Mouse (Mus musculus): ENCODE data around the gene Tigar. TPM values are rescaled to one million over a fixed set of nuclear protein-coding genes. Genes with fewer than 3 reads are reported as not detected.
A peak's percentile ranks its signal among the peaks of the same experiment; 100 is the strongest.

Tigar gene
- total RNA-seq, 2 experiments from 2014 or later, result 30.6 to 36.6 TPM

DNA sequence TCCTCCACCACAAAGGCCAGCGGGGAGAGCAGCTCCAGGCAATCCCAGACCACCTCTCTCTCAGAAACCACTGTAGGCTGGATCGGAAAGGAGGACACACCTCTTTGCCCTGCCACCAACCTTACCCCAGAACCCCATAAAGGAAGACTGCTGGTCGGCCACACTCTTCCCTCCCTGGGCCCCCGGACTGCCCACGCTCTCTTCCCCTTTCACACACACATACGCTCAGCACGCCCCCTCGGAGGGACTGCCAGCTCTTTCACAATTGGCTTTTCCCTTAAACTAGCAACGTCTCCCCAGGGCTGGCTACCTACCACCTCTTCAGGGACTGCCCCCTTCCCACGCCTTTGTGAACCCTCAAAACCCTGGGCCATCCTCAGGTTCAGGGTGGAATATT is 33.8 kb upstream of the Tigar start:
- no peak for DNase-seq (ENCODE audit: low spot score in 2 of 2)

DNA sequence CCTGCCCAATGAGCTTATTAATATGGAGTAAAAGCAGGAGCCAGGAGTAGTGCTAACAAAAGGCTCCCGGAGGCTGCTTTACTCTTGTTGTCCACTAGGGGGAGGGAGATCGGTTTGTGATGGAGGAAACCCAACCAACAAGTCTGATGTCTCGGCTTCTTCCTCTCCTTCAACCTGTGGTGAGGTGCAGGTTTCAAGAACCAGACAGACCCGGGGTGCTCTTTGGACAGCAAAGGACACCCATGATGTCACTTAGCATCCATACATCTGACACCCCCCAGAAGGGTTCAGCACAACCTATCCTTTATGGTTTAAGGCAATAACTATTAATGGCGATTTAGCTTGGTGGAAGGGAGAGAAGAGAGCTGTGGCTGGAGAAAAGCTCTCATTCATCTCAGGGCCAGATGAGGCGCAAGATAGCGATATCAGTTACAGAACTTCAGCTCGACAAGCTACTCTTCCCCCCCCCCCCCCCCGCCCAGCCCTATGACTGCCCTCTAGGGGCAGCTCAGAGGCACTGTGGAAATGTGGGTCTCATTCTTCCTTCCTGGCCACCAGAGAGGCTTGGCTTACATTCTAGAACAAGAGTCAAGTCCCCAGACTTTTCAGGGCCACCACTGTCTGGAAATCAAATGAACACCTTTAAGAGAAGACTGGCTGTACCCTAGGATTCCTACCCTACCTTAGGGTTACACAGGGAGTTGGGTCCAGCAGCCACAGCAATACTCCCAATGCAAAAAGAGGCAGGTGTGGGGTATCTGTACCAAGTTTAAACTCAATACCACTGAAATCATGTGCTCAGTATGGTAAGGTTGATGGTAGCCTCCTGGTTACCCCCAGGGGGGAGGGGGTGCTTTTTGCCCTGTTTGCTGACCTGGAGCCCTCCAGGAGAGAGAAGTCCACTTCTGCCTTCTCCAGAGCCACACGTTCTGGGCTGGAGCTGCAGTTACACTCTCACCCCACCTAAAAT is 33.1 kb upstream of the Tigar start:
- DNase-seq (ENCODE audit: low spot score in 2 of 2), result peak; percentile 60 to 63

DNA sequence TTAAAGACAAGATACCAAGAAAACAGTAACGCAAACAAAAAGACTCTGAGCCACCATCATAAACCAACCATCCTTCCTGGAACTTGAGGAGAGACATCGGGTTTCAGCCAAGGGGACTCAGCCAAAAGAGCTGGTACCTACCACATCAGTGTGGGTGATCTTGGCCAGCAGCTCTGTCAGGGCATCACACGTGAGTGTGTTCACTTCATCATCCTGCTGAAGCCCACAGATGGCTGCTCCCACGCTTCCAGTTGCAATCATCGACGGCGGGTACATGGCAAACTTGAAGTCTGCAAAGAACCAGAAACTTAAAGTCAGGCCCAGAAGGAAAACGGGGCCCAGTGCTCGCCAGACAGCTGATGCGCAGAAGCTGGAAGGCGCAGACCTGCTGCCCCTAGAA is 29.6 kb upstream of the Tigar start:
- no peak for DNase-seq (ENCODE audit: low spot score in 2 of 2)

DNA sequence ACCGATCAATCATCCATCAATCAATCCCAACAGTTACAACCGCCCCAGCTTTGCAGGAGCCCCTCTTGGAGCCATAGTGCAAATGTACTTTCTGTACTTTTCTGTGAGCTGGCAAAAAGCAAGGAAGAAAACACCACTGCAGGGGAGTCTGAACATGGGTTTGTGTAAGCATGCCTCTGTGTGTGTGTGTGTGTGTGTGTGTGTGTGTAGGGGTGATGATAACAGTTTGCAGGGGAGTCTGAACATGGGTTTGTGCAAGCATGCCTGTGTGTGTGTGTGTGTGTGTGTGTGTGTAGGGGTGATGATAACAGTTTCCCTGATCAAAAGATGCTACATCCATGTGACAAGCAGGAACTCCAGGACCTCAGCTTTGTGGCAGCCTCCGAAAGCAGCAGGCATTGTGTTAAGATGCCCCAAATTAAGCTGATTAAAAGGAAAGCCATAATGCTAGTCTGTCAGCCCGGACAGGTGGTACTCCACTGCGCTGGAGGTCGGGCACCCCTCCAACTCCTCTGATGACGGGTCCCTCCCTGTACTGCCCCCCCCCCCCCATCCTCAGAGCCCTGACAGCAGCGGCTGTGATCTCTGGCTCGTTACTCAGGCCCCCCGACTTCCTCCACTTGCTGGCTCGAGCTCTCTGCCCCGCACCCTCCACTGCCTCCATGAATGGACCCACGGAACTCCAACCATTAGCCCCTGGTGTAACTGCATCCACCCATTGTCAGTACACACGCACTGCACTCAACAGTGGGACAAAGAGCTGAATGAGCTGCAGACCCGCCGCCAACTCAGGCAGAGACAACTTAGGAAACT is 24.3 kb upstream of the Tigar start:
- no peak for DNase-seq (ENCODE audit: low spot score in 2 of 2)

DNA sequence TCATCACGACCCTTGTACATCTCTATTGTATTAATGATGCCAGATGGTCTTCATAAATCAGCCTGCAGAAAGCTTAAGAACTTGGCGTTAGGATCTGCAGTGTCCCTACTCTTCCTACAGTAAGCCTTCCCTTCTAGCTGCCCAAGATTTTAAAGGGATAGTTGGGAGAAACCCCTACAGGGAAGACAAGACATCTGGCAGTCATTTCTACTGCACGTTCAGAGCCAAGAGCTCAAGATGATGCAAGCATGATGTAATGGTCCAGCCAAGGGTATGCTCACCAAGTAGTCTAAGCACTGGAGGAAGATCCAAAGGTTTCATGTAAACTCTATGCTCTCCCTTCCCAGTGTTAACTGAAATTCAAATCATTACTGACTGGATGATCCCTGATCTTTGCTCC is 23.4 kb upstream of the Tigar start:
- no peak for DNase-seq (ENCODE audit: low spot score in 2 of 2)

DNA sequence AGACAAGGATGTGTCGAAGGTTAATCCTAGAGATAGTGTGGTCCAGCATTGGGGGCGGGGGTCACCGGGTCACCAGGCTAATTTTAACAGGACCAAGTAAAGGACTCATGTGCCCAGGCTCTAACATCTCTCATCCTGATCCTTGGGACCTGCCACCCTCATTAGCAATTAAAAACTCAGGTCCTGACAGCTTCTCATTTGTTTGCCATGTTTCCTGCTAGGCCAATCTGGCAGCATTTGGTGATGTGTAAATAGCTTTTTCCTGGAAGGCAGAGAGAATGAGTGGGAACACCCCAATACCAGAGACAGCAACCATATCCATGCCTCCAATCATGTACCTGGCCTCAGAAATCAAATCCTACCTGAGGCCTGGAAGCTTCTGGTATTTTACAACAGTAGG is 22.6 kb upstream of the Tigar start:
- DNase-seq (ENCODE audit: low spot score in 2 of 2), result no peak

DNA sequence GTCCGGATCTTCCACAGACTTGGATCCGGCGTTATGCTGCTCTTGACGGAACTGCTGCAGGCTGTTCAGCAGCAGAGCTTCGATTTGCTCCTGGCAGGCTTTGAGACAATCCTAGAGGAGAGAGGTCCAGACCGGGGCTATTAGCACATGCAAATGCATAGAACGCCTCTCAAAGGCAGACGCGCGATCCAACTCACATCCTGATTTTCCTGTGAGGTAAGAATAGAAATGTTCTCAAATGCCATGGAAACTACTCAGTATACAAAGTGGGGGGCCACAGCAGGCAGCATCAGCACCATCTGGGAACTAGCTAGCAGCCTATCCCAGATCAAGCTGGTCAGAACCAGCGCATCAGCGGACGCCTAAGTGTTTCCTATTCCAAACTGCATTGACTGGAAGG is 21.0 kb upstream of the Tigar start:
- no peak for DNase-seq (ENCODE audit: low spot score in 2 of 2)

DNA sequence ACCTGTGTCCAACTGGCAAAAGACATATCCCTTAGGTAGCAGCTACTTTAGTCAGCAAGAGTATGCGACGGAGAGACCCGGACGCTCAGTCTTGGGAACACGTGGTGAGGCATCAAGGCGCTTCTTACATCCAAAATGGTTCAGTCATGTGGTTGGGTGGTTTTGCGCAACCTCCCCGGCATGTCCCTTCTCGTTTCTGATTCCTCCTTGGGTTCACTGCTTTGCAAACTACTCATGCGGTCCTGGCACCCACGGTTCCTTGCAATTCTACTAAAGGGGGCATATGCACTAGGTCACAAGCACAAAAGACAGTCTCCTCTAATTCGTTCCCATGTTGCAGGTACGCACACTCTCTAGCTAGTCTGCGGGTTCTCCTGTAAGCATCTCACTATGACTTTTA is 20.3 kb upstream of the Tigar start:
- DNase-seq (ENCODE audit: low spot score in 2 of 2), result no peak

DNA sequence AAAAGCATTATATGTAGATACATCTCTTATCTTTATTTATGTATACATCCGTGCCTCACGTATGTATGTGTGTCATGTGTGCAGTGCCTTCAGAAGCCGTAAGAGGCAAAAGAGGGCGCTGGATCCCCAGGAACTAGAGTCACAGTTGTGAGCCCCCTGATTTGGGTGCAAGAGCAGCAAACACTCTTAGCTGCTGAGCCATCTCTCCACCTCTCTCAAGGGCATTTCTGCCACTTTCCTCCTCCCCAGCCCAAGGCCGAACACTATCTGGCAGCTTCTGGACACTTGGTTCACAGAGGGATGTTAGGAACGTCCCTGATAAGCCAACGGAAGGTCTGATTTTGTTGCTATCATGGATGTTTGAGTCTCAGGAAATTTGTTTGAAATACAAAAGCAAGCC is 14.1 kb upstream of the Tigar start:
- no peak for DNase-seq (ENCODE audit: low spot score in 2 of 2)

DNA sequence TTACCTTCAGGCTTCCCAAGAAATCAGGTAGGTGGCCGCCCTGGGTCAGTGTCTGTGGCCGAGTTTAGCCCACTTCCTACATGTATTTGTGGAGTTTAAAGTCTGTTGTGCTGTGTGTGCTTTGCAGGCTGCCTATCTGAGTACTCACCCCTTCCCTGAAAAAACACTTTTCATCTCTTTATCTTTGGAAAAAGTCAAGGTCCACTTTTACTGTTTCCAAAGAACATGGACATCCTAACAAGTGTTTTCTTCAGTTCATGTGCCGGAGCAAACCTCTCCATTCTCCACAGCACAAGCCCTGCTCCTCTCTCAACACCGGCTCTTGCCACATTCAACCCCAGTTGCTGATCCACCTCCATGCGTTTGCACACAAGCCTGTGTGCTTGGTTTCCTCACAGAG is 13.6 kb upstream of the Tigar start:
- no peak for DNase-seq (ENCODE audit: low spot score in 2 of 2)

DNA sequence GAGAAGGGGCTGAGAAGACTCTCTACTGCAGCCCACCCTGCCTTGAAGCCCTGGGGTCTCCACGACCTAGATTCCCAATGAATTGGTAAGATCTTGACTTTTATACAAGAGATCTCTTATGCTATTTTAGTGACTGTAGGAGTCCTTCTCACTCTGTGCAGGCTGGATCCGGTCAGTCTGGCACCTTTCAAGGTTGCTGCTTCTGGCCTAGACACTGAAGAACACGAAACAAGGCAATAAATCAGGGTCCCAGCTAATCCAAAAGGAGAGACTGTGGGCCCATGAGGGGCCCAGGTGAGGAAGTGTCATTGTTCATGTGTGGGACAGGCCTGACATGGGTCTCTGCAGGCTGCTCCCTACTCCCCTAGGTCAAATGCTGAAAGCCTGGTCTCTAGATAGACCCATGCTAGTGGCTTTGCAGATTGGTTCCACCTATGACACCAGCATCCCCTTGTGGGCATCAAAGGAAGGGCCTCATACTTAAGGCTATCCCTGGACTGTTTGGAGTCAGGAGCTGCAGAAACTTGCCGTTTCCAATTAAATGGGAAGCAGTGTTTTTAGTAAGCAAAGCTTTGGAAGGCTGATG is 13.0 kb upstream of the Tigar start:
- no peak for DNase-seq (ENCODE audit: low spot score in 2 of 2)

DNA sequence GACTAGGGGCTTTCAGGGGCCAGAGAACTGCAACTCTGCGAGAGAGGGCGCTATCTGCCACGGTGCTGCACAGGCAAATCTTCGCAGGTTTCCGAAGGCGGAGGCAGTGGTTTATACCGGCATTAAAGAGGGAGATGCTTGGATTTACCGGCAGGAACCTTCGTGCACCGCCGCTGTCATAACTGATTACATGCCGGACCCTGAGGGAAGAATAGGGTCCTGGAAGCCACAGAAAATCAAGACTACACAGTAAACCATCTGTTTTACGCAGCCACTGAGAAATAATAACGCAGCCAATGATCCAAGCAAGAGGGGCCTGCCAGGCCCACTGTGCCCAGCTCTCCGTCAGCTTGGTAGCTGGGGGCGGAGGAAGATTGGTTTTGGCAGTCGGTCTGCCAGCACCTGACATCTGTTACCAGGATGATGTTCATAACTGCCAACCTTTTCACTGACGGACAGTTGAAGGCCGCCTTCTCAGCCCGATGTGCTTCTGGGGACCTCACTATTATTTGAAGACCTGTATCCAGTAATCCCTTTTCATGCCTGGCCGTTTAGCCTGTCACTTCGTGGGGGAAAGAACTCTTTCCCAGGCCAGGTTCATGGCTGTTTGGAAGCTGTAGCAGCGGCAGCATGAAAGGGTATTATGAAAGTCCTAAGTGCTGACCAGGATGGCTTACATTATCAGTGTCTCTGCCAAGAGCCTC is 5.5 kb upstream of the Tigar start:
- peak; percentile 41 to 65 for DNase-seq (ENCODE audit: low spot score in 2 of 2)

DNA sequence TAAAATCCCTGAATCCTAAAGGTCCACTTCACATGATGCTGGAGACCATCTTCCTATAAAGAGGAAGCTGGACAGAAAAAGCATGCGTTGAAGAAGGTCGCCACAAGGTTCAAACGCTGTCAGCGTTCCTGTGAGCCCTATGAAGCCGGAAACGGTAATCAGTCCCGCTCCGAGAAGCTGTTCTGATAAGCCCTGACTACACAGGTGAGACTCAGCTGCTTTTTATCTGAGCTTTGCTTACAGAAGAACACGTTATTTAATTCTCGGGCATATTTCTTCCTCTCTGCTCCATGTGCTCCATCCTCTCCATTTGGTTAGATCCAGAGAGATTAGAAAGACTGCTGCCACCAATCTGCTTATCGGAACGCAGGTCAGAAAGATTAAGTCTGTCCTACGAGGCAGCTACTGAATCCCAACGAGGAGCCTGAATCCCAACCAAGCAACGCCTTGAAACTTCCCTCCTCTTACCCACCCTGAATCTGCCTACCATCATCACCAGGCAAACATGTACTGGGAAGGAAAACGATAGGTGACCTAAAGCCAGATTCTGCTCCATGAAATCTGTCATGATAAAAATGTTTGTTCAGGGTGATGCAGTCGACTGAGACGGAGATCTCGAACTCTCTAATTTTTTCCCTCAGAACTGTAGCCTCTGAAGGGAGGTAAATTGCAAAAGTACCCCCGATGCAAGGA is 843 bp downstream of the Tigar start:
- no peak for DNase-seq (ENCODE audit: low spot score in 2 of 2)

DNA sequence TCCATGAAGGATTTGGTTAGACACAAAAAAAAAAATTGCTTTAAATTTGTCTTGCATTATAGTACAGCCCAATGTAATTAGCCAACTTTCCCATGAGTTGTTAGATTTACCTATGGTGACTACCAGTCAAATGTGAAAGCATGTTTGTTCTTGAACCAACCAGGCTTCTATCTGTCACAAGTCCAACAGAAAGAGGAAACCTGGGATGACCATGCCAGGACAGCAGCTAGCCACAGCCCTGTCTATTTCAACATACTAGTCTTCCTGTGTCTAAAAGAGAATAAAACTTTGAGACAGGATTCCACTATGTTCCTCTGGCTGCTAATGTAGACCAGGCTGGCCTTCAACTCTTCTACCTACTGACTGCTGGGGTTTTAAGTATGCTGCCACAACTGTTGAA is 1.9 kb downstream of the Tigar start:
- no peak for DNase-seq (ENCODE audit: low spot score in 2 of 2)

DNA sequence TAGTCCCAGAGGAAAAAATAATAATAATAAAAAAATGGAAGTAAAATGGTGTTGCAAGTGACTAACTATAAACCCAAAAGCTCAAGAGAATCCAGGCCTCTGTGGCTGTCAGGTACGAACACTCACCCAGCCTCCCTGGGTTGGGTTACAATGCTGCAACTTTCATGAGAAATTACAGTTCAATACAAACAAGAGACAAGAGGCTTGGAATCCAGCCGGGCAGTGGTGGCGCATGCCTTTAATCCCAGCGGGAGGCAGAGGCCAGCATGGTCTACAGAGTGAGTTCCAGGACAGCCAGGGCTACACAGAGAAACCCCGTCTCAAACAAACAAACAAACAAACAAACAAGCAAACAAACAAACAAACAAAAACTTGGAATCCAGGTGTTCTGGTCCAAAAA is 2.6 kb downstream of the Tigar start:
- no peak for DNase-seq (ENCODE audit: low spot score in 2 of 2)

DNA sequence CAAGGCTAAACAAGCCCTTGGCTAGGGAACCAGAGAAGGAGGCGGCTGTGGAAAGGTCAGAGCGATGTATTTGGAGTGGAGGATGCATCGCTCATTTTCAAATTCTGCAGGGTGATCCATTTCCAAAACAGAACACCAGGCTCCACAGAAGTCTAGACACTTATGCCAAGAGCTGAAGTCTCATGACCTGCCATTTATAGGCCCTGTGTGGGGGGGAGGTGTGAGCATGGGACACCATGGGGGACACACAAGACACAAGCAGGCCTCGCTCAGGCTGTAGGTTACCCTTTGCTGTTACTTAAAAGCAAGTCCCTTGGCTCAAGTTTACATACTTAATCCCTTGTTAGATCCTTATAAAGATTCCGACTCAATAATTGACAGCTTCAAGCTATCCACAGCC is 3.2 kb downstream of the Tigar start:
- DNase-seq (ENCODE audit: low spot score in 2 of 2), result no peak

DNA sequence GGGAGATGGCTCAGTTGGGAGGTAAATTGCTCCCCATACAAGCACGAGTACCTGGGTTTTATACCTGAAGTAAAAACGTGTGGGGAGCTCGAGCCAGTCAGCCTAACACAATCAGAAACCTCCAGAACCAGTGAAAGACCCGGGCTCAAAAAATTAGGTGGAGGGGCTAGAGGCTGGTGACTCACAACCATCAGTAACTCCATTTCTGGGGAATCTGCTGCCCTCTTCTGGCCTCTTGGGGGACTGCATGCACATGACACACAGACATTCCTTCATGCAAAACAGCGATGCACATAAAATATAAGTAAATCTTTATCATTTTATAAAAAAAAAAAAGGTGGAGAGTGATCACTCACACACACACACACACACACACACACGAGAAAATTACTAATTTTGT is 4.2 kb downstream of the Tigar start:
- peak; percentile 29 to 56 for DNase-seq (ENCODE audit: low spot score in 2 of 2)

DNA sequence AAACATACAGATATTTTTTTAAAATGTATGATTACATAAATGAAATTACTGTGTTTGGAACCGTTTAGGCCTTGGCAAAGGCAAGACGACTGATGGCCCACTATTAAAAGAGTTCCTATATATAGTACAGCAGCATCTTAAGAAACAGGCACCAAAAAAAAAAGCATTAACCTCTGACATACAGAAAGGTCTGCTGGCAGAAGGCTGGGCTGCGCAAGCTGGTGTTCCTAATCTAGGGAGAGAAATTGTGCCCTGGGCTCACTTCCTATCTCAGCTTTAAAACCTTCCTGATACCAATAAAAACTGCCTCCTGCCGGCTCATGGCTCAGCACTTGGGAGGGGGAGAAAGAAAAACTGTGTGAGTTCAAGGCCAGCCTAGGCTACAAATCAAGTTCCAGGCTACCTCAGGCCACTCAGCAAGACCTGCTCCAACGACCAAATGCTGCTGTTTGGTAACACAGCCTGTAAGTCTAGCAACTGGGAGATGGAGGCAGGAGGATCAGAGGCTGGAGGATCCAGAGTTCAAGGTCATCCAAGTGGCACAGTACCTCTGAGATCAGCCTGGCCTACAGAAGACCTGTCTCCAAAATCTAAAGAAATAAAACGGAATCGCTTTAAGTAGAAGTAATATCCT is 4.8 kb downstream of the Tigar start:
- DNase-seq (ENCODE audit: low spot score in 2 of 2), result no peak

DNA sequence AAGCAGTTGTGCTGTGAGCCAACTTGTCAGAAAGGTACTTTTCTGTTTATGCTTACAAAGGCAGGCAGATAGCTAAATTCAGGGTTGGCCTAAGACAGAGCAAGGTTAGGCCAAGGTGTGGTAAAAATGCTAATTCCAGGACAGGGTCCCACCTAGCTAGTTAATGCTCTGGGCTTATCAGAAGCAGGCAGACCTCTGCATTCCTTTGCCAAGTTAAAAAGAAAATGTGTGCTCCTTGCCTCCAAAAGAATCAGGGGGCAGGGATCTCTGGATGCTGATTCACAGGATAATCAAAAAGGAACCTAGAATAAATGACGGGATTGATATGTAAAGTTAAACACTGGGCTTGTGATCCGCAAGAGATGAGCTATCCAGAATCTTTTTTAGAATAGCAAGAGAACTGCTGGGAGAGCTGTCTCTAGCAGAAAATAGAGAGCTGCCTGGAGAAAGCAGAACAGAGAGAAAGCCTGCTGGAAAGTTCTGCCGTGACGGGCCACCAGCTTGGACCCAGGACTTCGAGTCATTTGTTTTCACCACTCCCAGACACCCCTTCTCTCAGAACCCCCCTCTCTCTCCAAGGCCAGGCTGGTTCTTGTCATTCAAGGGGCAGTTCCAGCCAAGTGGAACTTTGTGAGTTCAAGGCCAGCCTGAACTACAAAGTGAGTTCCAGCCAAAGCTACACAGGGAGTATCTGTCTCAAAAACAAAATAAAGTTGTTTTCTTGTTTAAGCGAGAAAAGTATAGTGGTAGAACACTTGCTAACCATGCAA is 5.7 kb downstream of the Tigar start:
- no peak for DNase-seq (ENCODE audit: low spot score in 2 of 2)

All from layer of hippocampus, postnatal 14 days (tissue).